Mouse (Mus musculus) lung, adult 18-20 months (tissue): ENCODE measurements around the gene Fsip2.

Experiments used
- DNase-seq, 2 experiments: peaks; one replicate each; pipeline ENCODE4 v3.0.0; 2022; ENCODE audit warnings: mixed read lengths in 2 of 2

The Fsip2 gene

DNA sequence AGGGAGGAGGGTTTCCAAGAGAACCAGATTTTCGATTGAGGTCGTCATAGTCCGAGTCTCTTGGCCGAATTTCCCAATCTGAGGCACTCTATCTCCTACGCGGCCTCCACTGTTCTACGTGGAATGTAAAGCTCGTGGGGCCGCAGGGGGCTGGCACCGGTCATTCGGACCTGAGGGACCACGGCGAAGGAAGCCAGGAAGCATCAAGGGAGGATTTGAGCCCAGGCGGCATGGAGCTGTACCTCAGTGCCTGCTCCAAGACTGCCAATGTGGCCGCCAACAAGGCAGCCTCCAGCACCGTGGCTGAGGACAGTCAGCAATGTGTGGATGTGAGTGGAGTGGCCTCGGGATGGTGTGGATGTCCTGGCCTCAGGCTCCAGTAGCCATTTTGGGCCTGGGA is at the start of gene Fsip2:
TSS of gene Fsip2 (plus strand) at position 163 of the 400 bp plus-strand sequence.
- no peak for DNase-seq

DNA sequence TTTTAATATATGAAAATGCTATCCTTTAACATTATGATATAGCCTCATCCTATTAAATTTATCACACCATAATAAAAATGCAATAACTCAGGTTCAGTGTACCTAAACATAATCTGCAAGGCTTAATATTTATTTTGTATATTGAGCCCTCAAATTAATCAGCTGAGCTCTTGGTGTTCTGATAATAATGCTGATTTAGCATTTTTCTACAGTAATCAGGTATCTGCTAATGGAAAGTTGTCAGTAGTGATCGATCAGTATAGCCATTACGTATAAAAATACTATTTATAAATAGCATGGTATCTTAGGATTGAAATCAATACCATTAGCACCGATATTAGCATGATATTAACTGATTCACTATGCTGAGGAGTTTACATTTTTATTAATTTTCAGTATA is 20.0 kb downstream of the Fsip2 start:
- no peak for DNase-seq

- no peak for DNase-seq
Observed at GRCm38 (mm10) chr2:83025853-83026252, 82.4 kb downstream of the Fsip2 start.

DNA sequence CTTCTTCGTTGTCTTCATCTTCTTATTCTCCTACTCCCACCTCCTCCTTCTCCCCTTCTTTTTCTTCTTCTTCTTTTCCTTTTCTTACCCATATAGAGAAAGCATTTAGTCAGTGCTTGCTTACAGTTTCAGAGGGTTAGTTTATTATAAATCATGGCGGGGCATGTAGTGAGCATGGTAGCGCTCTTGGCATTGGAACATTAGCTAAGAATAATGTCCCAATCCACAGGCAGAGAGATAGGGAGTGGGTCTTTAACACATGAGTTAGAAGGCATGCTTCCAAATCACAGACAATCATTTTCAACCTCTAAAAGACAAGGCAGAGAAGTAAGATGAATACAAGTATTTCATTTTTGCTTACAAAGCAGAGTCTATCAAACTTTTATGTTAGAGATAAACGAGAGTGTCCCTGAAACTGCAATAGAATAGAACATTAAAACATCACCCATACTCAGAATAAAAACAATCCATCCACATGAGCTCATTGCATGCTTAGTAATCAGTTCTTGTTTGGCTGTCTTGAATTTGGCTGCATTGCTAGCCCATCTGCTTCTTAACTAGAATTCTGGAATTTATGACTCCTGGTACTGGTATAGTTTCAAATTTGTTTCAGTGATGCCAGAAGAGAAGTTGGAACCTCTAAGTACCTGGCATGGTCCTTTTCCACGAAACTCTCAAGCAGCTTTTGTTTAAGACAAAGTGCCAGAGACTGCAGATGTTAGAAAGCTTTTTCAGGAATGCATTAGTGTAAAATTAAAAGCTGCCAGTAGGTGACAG is 109.7 kb downstream of the Fsip2 start:
- DNase-seq = no peak
